7 mouse cellular contexts compared by ENCODE assay signal in genomic region chr13:78198871-78199641, GRCm38 (mm10). TPM values are rescaled to one million over a fixed set of nuclear protein-coding genes. Genes with fewer than 3 reads are reported as not detected.
DNase-seq lines count a peak whose midpoint lies in the region; ATAC-seq lines count a peak whose summit lies in the region.

No protein-coding gene starts in this region.

- peak overlapping the region; percentile 83 for H3K4me2 ChIP-seq in kidney, embryonic 14.5 days (replicated peaks; ENCODE audit: low read depth, low read length)

- H3K4me1 ChIP-seq in kidney, embryonic 14.5 days (ENCODE audit: control insufficient read depth, insufficient read depth, low read length), result peaks cover 12% of the 10 kb centered on the region; the same call in 1 of the 2 replicates

- H3K9ac ChIP-seq in kidney, embryonic 14.5 days (ENCODE audit: low read depth, low read length), result peak overlapping the region; percentile 99

- no peaks in the 10 kb centered on the region for H3K9me3 ChIP-seq in kidney, embryonic 14.5 days (ENCODE audit: control insufficient read depth, low read length)

- peak overlapping the region; percentile 89 for H3K4me3 ChIP-seq in kidney, embryonic 14.5 days (ENCODE audit: low read length)

- H3K27ac ChIP-seq in kidney, embryonic 14.5 days (ENCODE audit: low read depth, low read length), result peak overlapping the region; percentile 99

- peaks cover 5% of the 10 kb centered on the region for H3K36me3 ChIP-seq in kidney, embryonic 14.5 days (ENCODE audit: control insufficient read depth, insufficient read depth, low read length)

- peak; percentile 67 for DNase-seq in 3T3-L1 (ENCODE audit: low read depth, low spot score)
- peak; percentile 59 for DNase-seq in A20 (ENCODE audit: low read depth, low spot score)
- DNase-seq in cerebellum, adult 9-11 months, result peak; percentile 72
- DNase-seq in lung, postnatal 14 days, result peak; percentile 54
- DNase-seq in testis, postnatal 10 days (ENCODE audit: low spot score), result peak; percentile 65

- peak; percentile 35 for ATAC-seq in granulocyte monocyte progenitor cell, adult 5-6 weeks (replicated peaks; ENCODE audit: poor library complexity, severe bottlenecking)
- peak; percentile 1; the same call in 1 of the 2 replicates for ATAC-seq in kidney, embryonic 14.5 days (ENCODE audit: low FRiP score, low TSS enrichment)

- whole genome bisulfite sequencing in kidney, embryonic 14.5 days, result under 1% methylated on average over 79 of the region's 92 CpGs

- H3K27me3 ChIP-seq in kidney, embryonic 14.5 days (ENCODE audit: control insufficient read depth, insufficient read depth, low read length), result peaks cover 9% of the 10 kb centered on the region; the same call in 1 of the 2 replicates

RNA-seq across cellular contexts. Expression of gene Nr2f1, which starts 0.5 kb away (rescaled TPM):
- not detected in 2 replicates for total RNA-seq in granulocyte monocyte progenitor cell, adult 5-6 weeks (2014; fragmentation: Nextera tagmentation)
- not detected in 2 replicates for total RNA-seq in granulocyte monocyte progenitor cell, adult 5-6 weeks (2017)
- 26.8 and 36.9 TPM in 2 replicates for polyA plus RNA-seq in kidney, embryonic 14.5 days (2014; fragmentation: Nextera tagmentation; extraction: Ambion mirVana)

Comparison
In these comparisons a context has a peak if more than half of its experiments do, and no peak if none do; other contexts are left out.
1. Peak in every context shown above with its lines: DNase-seq, ATAC-seq, H3K4me3 ChIP-seq and H3K27ac ChIP-seq.